Mouse (Mus musculus) frontal cortex, adult (tissue): ENCODE measurements around the gene Nhsl2.
"Not testable (repeated sequence)": the region's sequence is repeated elsewhere in the genome, so short reads cannot be mapped to it uniquely, and the experiment has no call there.

Experiments used
- ATAC-seq: cut with Nextera tagmentation; 2 replicates; pipeline ENCODE4 v1.9.2; 2017; ENCODE audit warnings: mild to moderate bottlenecking, moderate library complexity, mixed read lengths; ENCODE audit not compliant: low TSS enrichment

The Nhsl2 gene

GRCm38 (mm10) chrX:101849281-101849821 is at the start of gene Nhsl2:
Nhsl2 (plus strand) TSS chrX:101849385.
- ATAC-seq: peak; percentile 96

DNA sequence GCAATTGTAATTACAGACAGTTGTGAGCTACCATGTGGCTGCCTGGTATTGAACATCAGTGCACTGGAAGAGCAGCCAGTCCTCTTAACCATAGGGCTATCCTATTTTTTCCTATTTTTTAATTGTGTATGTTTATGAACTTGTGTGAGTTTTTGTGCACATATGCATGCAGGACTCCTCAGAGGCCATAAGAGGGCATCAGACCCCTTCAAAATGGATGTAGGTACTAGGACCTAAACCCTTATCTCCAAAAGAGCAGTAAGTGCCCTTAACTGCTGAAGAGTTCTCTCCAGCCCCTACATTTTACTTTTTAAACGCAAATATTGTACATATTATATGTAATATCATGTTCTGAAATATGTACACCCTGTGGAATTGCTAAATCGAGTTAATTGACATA is 43.7 kb upstream of the Nhsl2 start:
- ATAC-seq: peak; percentile 62; the same call in 1 of the 2 replicates

GRCm38 (mm10) chrX:101811750-101812149 is 37.4 kb upstream of the Nhsl2 start:
- peak; percentile 50; the same call in 1 of the 2 replicates for ATAC-seq

DNA sequence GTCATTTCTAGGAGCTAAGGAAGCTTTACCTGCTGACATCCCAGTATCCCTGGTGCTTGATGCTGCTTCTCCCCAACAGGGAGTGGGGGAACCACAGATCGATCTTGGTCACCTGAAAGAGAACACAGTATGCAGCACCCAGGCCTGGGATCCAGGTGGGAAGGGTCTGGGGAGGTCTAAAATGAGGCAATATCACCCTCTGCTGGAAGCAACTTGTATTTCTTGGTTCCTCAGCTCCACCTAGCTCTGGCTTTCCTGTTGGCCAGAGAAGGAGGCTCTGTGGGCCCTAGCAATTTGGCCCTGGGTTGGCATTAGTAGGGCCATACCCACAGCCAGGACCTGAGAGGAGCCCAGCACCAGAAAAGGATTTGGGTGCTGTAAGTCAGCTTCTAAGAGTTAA is 30.0 kb upstream of the Nhsl2 start:
- no peak for ATAC-seq

DNA sequence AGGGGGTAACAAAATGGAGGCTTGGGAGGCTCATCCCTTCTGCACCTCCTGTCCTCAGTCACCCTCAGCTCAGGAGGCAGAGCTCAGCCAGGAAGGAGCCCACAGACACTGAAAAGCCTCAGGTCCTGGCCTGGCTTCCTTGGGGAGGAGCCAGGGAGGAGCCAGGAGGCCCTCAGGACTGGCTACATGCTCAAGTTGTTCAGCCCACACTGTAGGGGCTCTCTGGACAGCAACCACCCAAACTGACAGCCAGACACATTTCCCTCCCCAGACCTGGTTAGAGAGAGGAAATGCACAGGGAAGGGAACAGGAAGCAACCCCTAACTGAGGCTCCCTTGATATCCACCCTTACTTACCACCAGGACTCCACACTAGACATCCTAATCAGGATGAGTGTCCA is 29.2 kb upstream of the Nhsl2 start:
- not testable (repeated sequence) for ATAC-seq

DNA sequence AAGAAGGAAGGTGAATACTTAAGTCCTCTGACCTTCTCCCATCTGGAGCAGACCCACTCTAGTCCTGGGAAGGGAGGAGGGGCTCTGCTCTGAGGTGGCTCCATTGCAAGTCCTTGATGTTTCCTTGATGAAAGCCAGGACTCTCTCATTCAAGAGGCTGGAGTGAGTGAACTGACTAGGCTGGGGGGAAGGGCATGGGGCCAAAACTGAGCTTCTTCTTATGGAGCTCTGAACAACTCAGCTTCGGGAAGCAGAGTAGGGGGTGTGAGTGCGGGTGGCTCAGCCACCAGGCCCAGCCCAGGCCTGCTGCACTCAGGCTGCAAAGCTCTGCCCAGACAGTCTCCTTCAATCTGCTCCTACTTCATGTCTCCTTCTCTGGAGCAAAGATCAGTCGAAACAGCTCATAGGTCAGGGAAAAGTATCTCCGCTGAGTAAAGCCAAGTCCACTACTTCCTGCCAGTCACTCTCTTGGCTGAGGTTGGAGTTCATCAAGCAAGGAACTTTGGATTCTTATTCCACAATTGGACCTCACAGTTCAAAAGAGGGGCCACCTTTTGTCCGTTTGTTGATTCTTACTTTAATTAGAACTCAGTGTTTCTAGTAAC is 1.9 kb upstream of the Nhsl2 start:
- ATAC-seq: no peak

DNA sequence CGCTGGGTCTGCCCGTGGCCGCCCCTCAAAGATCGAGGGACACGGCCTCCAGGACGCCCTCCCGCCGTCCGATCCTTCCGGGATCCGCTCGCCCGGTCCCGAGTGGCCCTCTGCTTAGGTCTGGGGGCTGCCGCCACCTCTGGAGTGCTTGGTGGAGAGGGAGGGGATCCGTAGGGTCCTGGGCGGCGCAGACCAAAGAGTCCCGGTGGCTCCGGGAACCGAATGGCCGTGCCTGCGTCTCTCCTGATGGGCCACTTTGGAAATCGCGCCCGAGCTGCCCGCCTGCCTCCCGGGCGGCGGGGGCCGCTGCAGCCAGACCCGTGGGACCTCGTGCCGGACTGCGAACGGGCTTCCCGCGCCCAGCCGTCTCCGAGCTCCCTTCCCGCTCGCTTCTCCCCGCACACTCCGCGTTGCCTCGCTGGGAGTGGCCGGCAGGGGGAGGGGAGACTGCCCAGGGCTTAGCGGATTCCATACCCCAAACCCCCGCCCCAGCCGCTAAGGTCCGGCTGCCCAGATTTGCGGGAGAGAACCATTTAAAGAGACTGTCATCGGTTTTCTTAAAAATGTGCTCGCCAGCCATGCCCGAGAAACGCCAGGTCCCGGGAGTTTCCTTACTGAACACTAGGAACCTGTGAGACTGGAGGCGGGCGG is 841 bp downstream of the Nhsl2 start:
- ATAC-seq: peak; percentile 28; the same call in 1 of the 2 replicates

DNA sequence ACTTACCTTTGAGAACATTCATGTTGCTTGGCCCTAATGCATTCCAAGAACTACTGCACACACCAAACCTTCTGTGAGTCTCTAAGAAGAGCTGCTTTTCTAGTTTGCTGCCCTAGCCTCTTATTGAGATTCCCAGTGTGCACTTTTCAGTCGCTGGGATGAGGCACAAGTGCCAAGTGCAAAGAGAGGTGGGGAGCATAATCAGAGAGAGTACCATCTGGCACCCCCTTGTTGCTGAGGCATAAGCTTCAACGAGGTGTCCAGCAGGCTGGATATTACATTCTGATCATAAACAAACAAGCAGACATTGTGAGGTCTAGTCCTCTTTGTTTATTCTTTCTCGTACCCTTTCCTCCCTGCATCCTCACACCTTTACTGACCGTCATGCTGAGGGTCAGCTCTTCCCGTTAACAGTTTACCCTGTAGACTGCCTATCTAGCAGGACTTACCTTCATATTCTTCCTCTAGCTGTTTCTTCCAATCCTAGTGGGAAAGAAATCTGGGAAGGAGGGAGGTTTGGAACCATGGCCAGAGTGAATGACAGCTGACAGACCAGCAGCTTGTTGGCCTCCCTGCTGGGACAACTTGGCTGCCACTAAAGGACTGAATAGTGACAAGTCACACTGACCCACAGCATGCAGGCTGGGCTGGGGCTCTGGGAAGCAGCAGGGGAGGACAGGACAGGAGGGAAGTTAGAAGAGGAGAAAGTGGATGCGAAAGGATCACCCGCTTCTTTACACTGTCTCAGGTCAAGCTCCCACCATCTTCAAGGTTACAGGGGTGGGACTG is 2.6 kb downstream of the Nhsl2 start:
- ATAC-seq: no peak

DNA sequence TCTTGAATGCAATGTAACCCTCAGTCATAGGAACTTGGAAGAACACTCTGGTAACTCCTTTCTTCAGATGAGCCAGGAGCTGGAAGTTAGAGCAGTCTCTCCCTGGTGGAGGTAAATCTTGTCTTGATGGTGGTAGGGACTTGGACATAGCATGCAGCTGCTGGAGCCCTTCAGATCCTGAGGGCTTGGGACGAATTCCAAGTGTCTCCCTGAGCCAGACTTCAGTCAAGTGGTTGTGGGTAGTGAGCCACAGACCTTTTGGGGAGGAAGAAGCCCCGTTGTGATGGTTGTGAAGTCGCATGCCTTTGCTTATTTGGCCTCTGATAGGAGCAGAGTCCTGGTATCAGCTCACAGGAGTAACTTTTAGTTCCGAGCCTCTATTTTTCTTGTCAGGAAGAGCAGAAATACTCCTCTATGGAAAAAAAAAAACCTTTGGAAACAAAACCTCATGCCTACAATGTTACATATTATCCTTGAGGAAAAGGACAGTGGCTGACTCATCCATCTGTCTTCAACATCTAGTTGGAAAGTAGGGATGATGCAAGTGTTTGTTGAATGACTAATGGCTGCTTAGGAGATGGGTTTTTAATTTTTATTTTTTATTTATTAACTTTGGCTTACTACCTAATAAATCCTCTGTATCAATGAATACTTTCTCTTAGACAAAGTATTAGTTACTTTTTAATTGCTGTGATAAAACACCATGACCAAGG is 14.6 kb downstream of the Nhsl2 start:
- ATAC-seq: peak; percentile 50; the same call in 1 of the 2 replicates

- no peak for ATAC-seq
These were observed 15.6 kb downstream of the Nhsl2 start for GRCm38 (mm10) chrX:101864788-101865187.

GRCm38 (mm10) chrX:101874147-101874546 is 25.0 kb downstream of the Nhsl2 start:
- ATAC-seq: no peak

- peak; percentile 93 for ATAC-seq
These were observed 25.7 kb downstream of the Nhsl2 start for GRCm38 (mm10) chrX:101874901-101875300.

- no peak for ATAC-seq
These were observed 27.0 kb downstream of the Nhsl2 start for GRCm38 (mm10) chrX:101876136-101876535.

DNA sequence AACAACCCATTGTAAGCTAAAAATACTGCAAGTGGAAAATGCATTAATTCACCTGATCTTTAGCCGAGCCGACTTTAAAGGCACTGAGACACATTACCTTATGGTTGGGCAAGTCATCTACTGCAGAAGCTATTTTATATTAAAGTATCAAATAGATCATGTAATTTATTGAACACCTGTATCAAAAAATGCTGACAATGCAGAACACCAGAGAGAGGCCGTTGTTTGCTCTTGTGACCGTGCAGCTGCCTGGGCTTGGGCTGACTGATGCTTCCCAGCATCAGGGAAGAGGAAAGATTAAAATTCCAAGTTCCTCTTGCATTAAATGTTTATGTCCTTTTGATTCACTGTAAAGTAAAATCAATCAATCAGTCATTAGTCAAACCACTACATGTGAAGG is 28.7 kb downstream of the Nhsl2 start:
- ATAC-seq: no peak

DNA sequence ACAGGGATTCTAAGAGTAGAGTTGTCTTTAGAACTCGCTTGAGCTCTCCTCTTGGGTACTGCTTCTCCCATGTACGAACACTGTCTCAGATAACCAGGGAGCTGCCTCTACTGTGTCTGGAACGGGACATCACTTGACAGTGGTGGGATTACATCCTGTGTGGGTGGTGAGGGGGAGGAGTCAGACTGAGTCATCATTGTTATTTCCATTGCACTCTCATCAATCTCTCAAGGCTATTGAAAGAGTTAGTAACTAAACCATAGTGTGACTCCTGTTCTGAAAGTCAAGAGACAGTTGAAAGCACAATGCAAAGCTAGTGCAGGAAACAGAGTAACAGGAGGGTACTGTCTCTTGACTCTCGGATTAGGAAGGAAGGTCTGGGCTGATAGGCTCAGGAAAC is 29.4 kb downstream of the Nhsl2 start:
- ATAC-seq: no peak

- ATAC-seq: no peak
These were observed 33.1 kb downstream of the Nhsl2 start for GRCm38 (mm10) chrX:101882141-101882751.

- no peak for ATAC-seq
These were observed 40.2 kb downstream of the Nhsl2 start for GRCm38 (mm10) chrX:101889384-101889783.

- ATAC-seq: no peak
These were observed 40.8 kb downstream of the Nhsl2 start for GRCm38 (mm10) chrX:101889813-101890469.

GRCm38 (mm10) chrX:101893796-101894195 is 44.6 kb downstream of the Nhsl2 start:
- ATAC-seq: peak; percentile 95

- peak; percentile 24; the same call in 1 of the 2 replicates for ATAC-seq
These were observed 49.2 kb downstream of the Nhsl2 start for GRCm38 (mm10) chrX:101898341-101898740.
